Mouse (Mus musculus) thymus, postnatal 14 days (tissue): ENCODE measurements around the gene 2300002M23Rik.
A peak's percentile ranks its signal among the peaks of the same experiment; 100 is the strongest.

Experiments used
- DNase-seq: peaks from one replicate; pipeline ENCODE4 v3.0.0; 2021

2300002M23Rik gene

GRCm38 (mm10) chr17:35556812-35557211 is 10.4 kb upstream of the 2300002M23Rik start:
- DNase-seq = peak; percentile 73

GRCm38 (mm10) chr17:35557351-35557750 is 9.9 kb upstream of the 2300002M23Rik start:
- no peak for DNase-seq

GRCm38 (mm10) chr17:35558216-35558615 is 9.0 kb upstream of the 2300002M23Rik start:
- DNase-seq = no peak

DNA sequence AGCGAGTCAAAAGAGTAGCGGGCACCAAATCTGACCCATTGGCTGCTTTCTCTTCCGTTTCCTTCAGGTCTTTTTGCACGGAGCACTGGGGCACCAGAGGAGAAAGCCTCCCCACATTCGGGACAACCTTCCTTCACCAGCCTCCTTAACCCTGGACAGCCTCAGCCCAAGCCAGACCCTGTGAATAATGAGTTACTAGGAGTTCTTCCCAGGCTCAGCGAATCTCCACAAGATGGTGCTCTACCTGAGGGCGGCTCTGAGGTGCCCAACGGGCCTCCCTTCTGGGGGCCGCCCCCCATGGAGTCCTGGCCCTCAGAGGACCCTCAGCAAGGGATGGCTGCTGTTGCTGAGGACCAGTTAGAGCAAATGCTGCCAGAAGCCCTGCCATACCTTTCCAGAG is 517 bp downstream of the 2300002M23Rik start:
- no peak for DNase-seq

DNA sequence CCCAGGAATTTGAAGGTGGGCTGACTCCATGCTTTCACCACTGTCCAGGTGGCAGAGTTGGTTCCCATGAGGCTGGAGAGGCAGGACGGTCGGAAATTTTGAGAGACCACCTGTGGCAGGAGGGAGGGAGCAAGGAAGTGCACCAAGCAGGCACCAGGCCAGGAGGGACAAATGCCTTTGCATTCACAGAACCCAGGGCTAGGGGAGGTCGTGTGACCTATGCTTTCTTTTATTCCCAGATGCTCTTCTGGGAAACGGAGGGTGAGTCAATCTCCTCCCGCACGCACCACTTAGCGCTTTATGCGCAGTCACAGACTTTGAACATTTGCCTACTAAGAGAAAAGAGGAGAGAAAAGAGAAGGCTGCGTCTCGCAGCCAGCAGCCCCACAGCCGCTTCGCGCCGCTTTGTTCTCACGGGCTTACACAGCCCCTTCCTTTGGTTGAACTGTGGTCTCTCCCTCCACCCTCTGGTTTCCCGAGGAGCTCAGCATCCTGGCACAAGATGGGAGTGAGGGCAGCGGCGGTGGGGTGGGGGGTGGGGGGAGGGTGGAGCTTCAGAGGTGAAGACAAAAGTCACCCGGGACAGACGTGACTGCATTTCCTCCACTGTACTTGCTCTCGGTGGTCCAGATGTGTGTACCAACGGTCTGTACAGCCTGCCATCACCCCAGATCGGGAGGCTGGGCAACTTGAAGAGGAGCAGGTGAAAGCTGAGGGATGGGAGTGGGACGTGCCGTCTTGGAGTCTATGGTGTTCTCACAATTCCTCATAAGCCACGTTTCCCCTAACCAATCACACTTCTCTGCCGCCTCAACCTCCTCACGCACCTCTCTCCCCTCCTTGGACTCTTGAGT is 2.1 kb downstream of the 2300002M23Rik start:
- peak; percentile 24 for DNase-seq

GRCm38 (mm10) chr17:35570836-35571235 is 3.6 kb downstream of the 2300002M23Rik start:
- DNase-seq = no peak

DNA sequence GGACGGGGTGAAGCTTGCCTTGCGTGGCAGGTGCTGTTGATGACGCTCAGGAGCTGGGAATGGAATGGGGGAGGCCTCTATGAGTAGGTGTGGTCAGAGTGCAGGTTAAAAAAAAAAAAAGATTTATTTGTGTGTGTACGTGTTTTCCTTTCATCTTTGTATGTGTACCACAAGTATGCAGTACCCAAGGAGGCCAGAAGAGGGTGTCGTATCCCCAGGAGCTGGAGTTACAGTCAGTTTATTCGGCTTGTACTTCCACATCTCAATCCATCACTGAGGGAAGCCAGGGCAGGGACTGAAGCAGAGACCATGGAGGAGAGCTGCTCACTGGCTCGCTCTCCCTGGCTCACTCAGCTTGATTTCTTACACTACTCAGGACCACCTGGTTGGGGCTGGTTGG is 4.2 kb downstream of the 2300002M23Rik start:
- no peak for DNase-seq

DNA sequence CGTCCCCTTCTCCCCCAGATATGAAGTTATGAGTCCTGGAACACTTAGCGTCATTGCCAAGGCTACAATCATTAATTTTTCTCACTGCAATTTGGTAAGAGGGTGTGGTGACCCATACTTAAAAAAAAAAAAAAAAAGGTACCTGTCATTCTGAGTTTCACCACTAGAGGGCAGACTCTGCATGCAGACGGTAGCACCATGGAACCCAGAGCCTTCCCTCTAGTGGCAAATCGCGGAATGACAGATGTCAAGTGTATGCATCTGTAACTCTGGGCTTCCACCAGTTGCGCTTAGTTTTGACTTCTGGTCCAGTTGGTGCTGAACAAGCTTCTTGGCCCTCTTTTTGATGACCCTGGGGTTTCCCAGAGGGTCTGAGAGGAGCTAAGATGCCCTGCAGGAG is 11.0 kb downstream of the 2300002M23Rik start:
- peak; percentile 87 for DNase-seq

DNA sequence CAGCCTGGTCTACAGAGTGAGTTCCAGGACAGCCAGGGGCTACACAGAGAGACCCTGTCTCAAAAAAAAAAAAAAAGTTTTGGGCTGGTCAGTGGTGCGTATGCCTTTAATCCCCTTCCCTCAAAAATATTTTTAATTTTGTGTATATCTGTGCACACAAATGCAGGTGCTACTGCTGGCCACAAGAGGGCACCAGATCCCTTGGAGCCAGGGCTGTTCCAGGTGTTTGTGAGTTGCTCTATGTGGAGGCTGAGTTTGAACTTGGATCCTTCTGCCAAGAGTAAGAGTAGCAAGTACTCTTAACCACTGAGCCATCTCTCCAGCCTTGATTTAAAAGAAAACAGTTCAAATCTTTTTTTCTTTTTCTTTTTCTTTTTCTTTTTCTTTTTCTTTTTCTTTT is 15.7 kb downstream of the 2300002M23Rik start:
- DNase-seq = peak; percentile 37

- DNase-seq = peak; percentile 83
Measured at GRCm38 (mm10) chr17:35584330-35584937, 17.2 kb downstream of the 2300002M23Rik start.

DNA sequence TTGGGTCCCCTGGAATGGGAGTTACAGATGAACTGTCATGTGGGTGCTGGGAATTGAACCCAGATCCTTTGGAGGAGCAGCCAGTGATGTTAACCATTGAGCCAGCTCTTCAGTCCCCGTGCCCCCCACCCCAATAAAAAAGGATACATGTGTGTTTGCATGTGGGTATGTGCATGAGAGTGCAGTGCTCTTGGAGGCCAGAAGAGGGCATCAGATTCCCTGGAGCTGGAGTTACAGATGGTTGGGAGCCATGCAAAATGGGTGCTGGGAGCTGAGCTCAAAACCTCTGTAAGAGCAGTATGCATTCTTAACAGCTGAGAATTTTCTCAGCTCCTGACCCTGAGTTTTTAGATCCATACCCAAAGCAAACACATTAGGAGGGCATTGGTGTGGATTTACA is 20.0 kb downstream of the 2300002M23Rik start:
- DNase-seq = no peak

- no peak for DNase-seq
Measured at GRCm38 (mm10) chr17:35588387-35588786, 21.1 kb downstream of the 2300002M23Rik start.

DNA sequence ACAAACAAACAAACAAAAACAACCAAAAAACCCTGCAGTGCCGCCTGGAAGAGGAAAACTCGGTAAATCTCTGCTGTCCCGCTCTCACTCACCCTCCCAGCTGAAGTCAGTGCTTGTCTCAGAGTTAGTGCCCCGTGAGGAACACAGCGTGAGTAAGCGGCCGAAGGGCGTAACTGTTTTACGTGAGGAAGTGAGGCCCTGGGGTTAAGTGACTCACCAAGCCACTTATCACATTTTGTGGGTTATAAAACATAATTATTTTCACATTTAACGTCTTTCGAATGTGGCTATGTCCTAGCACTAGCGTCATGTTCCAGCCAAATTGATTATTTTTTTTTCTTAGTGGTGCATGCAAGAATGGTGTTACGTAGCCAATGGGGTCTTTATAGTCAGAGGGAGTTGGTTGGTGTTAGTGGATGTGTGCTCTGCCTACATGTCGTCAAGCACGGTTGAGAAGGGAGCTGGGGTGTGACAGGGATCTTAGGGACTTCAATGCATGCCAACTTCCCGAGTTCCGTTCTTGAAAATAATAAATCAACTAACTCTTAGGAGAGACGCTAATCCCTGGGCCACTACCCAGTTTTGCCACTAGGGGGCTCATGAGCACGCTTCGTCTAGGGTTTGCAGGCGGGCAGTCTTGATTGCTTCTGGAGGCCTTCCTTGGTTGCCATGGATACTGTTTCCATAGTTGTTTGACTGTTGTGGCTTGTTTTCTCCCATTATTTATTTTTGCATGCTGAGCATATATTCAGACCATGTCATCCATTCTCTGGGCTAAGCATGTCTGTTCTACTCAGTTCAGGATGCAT is 23.4 kb downstream of the 2300002M23Rik start:
- DNase-seq = peak; percentile 73

DNA sequence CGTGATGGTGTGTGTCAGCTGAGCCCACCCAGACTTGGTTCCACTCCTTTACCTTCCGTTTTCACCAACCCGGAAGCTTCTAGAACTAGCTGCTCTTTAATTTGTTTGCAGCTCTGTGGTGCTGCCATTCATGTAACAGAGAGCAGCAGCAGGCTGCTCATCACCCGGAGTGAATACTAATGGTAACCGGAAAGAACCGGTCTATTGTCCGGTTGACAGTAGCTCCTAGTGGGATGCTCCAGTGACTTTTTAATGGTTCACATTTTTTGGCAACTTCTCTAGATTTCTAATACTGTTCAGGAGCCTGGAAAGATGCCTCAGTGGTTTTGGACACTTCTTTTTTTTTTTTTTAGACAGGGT is 23.9 kb downstream of the 2300002M23Rik start:
- no peak for DNase-seq

DNA sequence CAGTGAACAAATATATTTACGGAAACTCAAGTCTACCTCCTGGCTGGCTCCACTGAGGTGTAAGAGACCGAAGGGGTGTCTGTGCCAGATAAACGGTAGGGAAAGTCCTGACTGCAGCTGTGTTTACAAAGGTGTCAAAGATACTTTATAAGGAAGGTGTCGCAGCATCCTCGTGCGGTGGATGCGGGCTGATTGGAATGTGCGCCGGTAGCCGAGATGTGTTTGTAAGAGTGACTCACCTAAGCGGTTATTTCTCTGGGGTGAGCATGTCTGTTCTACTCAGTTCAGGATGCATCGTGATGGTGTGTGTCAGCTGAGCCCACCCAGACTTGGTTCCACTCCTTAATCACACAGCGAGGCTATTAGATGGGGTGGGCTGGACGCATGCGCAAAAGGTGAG is 24.5 kb downstream of the 2300002M23Rik start:
- DNase-seq = no peak

GRCm38 (mm10) chr17:35592131-35592530 is 24.9 kb downstream of the 2300002M23Rik start:
- no peak for DNase-seq

- no peak for DNase-seq
Measured at GRCm38 (mm10) chr17:35593786-35594185, 26.5 kb downstream of the 2300002M23Rik start.

GRCm38 (mm10) chr17:35594456-35594855 is 27.2 kb downstream of the 2300002M23Rik start:
- no peak for DNase-seq

GRCm38 (mm10) chr17:35597399-35597798 is 30.1 kb downstream of the 2300002M23Rik start:
- no peak for DNase-seq

GRCm38 (mm10) chr17:35601249-35601648 is 34.0 kb downstream of the 2300002M23Rik start, which contains the start of gene Sfta2:
Gene Sfta2, plus strand, starts transcription at chr17:35601549.
- DNase-seq = no peak

DNA sequence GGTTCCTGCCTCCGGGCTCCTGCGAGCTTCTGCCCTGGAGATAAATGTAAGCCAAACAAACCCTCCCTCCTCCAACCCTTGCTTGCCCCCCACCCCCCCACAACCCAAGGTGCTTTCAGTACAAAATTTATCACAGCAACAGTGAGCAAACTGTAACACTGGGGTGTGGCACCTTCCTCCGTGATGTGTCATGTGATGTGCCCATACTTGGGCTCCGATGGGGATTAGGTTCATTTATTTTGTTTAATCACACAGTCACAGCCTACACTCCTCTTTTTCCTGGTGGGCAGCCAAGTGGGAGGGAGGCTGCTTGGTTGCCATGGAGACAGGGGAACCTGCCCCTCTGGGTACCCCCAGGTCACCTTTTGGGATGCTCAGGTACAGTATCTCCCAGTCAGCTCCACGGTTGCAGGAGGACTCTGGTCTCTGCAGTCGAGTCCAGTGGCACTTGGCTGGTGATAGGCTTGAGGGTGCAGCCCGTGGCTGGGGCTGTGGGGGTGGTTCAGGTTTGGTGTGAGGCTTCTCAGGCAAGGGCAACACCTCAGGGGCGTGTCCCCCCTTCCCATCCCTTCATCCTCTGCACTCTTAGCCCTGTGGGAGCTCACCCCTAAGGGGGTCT is 34.6 kb downstream of the 2300002M23Rik start:
- no peak for DNase-seq

DNA sequence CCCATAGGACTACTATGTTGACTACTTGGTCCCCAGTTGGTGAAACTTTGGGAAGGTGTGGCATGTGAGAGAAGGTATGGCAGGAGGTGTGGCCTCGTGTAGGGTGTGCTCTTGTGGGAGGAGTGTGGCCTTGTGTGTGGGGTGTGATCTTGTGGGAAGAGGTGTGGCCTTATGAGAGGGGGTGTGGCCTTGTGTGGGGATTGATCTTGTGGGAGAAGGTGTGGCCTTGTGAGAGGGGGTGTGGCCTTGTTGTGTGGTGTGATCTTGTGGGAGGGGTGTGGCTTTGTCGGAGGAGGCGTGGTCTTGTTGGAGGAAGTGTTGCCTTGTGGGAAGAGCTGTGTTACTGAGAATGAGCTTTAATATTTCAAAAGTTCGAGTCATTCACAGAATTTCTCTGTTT is 49.9 kb downstream of the 2300002M23Rik start:
- no peak for DNase-seq
